Mouse (Mus musculus) neural tube, embryonic 14.5 days (tissue): ENCODE data around the gene Ppfibp2. TPM values are rescaled to one million over a fixed set of nuclear protein-coding genes. Genes with fewer than 3 reads are reported as not detected.
A peak's percentile ranks its signal among the peaks of the same experiment; 100 is the strongest.

Experiments used
- ATAC-seq: fragments of 200-750 bp; cut with Nextera tagmentation; 2 replicates; pipeline ENCODE4 v1.8.0; 2017; ENCODE audit warnings: low read depth, mild to moderate bottlenecking, moderate TSS enrichment, moderate library complexity
- H3K27ac ChIP-seq: fragments of 300-500 bp; sonication (generic); 2 replicates; pipeline ENCODE4 v1.5.1; 2014; ENCODE audit warnings: low read depth, mild to moderate bottlenecking, control low read depth, low read length, moderate library complexity, mixed read lengths
- H3K27me3 ChIP-seq: fragments of 300-500 bp; sonication (generic); 2 replicates; pipeline ENCODE4 v1.6.1; 2014; ENCODE audit warnings: low read length; ENCODE audit not compliant: control insufficient read depth, insufficient read depth
- H3K36me3 ChIP-seq: fragments of 300-500 bp; sonication (generic); 2 replicates; pipeline ENCODE4 v1.6.1; 2014; ENCODE audit warnings: low read length, mixed read lengths; ENCODE audit not compliant: control insufficient read depth, insufficient read depth
- H3K4me1 ChIP-seq: fragments of 300-500 bp; sonication (generic); 2 replicates; pipeline ENCODE4 v1.6.1; 2014; ENCODE audit warnings: low read length; ENCODE audit not compliant: control insufficient read depth, insufficient read depth
- H3K4me2 ChIP-seq: fragments of 300-500 bp; sonication (generic); 2 replicates; pipeline ENCODE4 v1.6.1; 2014; ENCODE audit warnings: mild to moderate bottlenecking, low read depth, low read length, control low read depth
- H3K4me3 ChIP-seq: fragments of 300-500 bp; sonication (generic); 2 replicates; pipeline ENCODE4 v1.5.1; 2014; ENCODE audit warnings: low read depth, low read length, control low read depth, mixed read lengths
- H3K9ac ChIP-seq: fragments of 300-500 bp; sonication (generic); replicated peaks from 2 replicates; pipeline ENCODE4 v1.6.1; 2014; ENCODE audit warnings: low read depth, mild to moderate bottlenecking, control low read depth, low read length, mixed read lengths
- H3K9me3 ChIP-seq: fragments of 300-500 bp; sonication (generic); 2 replicates; pipeline ENCODE4 v1.6.1; 2016; ENCODE audit warnings: low read length; ENCODE audit not compliant: control insufficient read depth
- WGBS: fragments of 180-500 bp; shearing (Covaris S2); extraction: QIAGEN DNeasy Blood & Tissue Kit; methylation state at CpG from one replicate; pipeline ENCODE4 v1.1.7; 2014; 5-methylcytosine and 5-hydroxymethylcytosine counted together
- polyA plus RNA-seq: library from polyadenylated mRNA; unstranded; fragments of >200 nt; fragmentation: Nextera tagmentation; extraction: Ambion mirVana; gene quantifications from 2 replicates; pipeline ENCODE4 v1.2.1, GENCODE M21; 2014

Ppfibp2 gene
- polyA plus RNA-seq, 1 experiment from 2014 or later: 2.0 TPM

DNA sequence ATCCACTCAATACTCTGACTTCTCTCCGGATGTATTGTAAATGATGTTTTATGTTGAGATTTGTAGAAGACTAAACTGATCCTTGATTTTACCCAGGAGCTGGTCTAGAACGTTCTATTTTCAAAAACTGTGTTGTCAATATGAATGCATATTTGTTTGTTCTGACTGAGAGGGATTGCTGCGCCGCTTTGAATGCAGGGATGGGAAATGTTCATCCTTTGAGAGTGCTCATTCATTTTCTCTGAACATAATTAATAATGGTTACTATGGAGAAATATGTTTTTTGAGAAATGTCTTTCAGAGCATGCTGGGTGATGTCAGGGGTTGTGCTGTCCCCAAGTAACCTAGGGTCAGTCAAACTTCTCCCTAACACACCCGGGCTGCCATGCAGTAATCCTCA, 102.1 kb downstream of the Ppfibp2 start:
- H3K4me1 ChIP-seq: no peaks in the 10 kb centered on the region
- H3K9ac ChIP-seq: no peak overlapping the region
- no peak overlapping the region for H3K4me2 ChIP-seq
- no peaks in the 10 kb centered on the region for H3K36me3 ChIP-seq
- 91% methylated on average over 5 of the region's 5 CpGs for WGBS
- H3K27ac ChIP-seq: no peak overlapping the region
- H3K27me3 ChIP-seq: peaks cover 16% of the 10 kb centered on the region
- H3K4me3 ChIP-seq: no peak overlapping the region
- H3K9me3 ChIP-seq: no peaks in the 10 kb centered on the region
- no peak for ATAC-seq

GRCm38 (mm10) chr7:107699926-107700325, 104.9 kb downstream of the Ppfibp2 start:
- Histone ChIP-seq H3K36me3 (no peaks in the 10 kb centered on the region), H3K4me2 (no peak overlapping the region), H3K4me1 (no peaks in the 10 kb centered on the region), H3K9ac (no peak overlapping the region), H3K27me3 (peaks cover 10% of the 10 kb centered on the region; the same call in 1 of the 2 replicates), H3K4me3 (no peak overlapping the region), H3K9me3 (no peaks in the 10 kb centered on the region), H3K27ac (no peak overlapping the region)
- 87% methylated on average over 1 of the region's 1 CpGs for WGBS
- no peak for ATAC-seq

DNA sequence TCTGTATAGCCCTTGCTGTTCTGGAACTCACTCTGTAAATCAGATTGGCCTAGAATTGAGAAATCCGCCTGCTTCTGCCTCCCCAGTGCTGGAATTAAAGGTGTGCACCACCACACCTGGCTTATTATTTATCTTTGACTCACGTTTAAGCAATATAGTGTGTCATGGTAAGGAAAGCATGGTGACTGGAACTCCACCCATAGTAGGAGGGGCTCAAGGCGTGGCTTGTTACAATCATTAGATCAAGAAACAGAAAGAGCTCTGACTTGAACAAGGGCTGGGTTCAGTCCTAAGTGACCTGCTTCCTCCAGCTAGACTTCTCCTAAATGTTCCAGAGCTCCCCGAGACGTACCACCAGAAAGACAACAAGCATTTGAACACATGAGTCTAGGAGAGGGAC, 105.6 kb downstream of the Ppfibp2 start:
- Histone ChIP-seq H3K9me3 (no peaks in the 10 kb centered on the region), H3K27me3 (peaks cover 8% of the 10 kb centered on the region; the same call in 1 of the 2 replicates), H3K36me3 (no peaks in the 10 kb centered on the region), H3K27ac (no peak overlapping the region), H3K4me3 (no peak overlapping the region), H3K9ac (no peak overlapping the region), H3K4me2 (no peak overlapping the region), H3K4me1 (no peaks in the 10 kb centered on the region)
- ATAC-seq: no peak
- WGBS: 80% methylated on average over 5 of the region's 5 CpGs

DNA sequence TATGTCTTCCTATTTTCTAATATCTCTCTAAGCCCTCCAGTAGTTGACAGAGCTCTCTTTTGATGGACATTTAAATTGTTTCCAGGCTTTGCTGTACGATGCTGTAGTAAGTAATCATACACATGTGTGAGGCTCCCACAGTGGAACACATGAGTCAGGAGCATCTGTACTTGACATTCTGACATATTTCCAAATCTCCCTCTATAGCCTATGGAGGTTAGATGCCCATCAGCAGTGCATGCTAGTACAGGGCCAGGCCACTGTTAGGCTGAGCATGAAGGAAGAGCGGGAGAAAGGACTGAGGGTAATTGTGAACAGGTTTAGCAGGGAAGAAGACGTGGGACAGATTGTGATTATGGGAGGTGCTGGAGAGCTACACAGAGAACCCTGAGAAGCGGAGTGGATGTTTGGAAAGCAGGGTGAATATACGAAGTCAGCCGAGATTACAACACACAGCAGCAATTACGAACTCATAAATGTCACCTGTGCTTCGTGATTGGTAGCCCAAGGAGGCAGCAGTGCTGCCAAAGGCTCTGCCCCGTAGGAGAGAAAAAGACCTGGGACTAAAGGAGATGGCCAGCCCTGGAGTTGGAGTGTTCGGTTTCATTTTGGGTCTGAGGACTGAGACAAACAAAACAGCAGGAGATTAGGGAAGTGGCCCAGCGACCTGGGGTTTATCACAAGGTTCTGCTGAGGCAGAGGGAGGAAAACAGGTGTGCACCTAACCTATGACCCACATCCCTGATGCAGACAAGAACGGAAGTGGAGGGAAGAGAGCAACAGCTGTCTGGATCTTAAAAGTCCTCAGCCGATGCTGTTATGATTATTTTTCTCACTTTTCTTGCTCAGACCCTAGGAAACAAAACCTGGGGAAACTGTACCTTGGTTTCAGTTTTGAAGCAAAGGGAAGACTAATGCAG, 107.7 kb downstream of the Ppfibp2 start:
- Histone ChIP-seq H3K9me3 (no peaks in the 10 kb centered on the region), H3K36me3 (no peaks in the 10 kb centered on the region), H3K9ac (no peak overlapping the region), H3K4me1 (no peaks in the 10 kb centered on the region), H3K27me3 (peaks cover under 1% of the 10 kb centered on the region; the same call in 1 of the 2 replicates), H3K4me2 (no peak overlapping the region), H3K27ac (no peak overlapping the region), H3K4me3 (no peak overlapping the region)
- no peak for ATAC-seq
- WGBS: 62% methylated on average over 13 of the region's 13 CpGs

DNA sequence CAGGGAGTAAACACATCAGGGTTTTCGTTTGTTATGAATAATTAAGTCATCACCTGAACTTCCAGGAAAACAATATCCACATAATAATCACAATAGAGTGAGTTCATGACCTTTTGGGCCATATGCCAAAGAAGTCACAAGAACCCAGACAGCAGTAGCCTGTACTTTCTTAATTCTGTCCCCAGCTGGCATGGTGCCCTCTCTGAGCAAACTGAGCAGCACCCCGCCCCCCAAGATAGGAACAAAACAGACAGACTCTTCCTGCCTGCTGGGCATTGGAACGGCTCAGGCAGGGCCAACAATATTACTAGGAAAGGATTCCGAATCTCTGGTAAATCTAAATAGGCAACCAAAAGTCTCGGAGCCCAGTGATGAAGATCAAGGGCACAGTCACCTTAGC, 110.9 kb downstream of the Ppfibp2 start:
- no peak overlapping the region for H3K4me3 ChIP-seq
- no peak for ATAC-seq
- H3K4me2 ChIP-seq: no peak overlapping the region
- H3K27ac ChIP-seq: no peak overlapping the region
- no peaks in the 10 kb centered on the region for H3K9me3 ChIP-seq
- H3K27me3 ChIP-seq: no peaks in the 10 kb centered on the region; the same call in 1 of the 2 replicates
- no peaks in the 10 kb centered on the region for H3K4me1 ChIP-seq
- no peaks in the 10 kb centered on the region for H3K36me3 ChIP-seq
- 67% methylated on average over 5 of the region's 5 CpGs for WGBS
- H3K9ac ChIP-seq: no peak overlapping the region

GRCm38 (mm10) chr7:107707650-107708049, 112.6 kb downstream of the Ppfibp2 start:
- WGBS: 78% methylated on average over 9 of the region's 9 CpGs
- Histone ChIP-seq H3K9me3 (no peaks in the 10 kb centered on the region), H3K27me3 (no peaks in the 10 kb centered on the region)

DNA sequence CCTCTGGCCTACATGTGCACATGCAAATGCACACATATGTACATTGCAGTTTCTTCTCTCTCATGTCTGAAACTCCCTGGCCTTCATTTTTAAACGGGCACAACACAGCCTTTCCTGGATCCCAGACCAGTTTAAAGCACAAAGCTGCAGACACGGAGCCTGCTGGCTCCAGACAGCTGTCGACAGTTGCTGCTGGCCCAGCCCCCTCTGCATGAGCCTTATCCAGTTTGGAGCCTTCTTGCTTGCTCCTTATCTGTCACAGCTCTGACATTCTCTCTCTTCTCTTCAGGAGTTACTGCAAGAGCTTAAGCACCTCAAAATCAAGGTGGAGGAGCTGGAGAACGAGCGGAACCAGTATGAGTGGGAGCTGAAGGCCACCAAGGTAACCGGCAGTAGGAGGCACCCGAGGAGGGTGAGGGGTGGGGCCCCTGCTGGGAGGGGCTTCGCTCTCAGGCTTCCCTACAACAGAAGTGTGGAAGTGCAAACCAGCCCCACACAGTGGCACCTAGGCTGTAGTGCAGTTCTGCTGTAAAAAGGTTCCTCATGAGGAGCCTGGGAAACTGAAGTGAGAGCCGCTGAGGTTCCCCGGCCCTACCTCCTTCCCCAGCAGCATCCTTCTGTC, 113.6 kb downstream of the Ppfibp2 start:
- Histone ChIP-seq H3K36me3 (no peaks in the 10 kb centered on the region), H3K4me1 (no peaks in the 10 kb centered on the region), H3K4me3 (peak overlapping the region; percentile 1; the same call in 1 of the 2 replicates), H3K27me3 (no peaks in the 10 kb centered on the region), H3K9ac (no peak overlapping the region), H3K27ac (no peak overlapping the region), H3K4me2 (peak overlapping the region; percentile 29), H3K9me3 (no peaks in the 10 kb centered on the region)
- WGBS: 6% methylated on average over 10 of the region's 10 CpGs
- peak; percentile 92 for ATAC-seq

More at GRCm38 (mm10) chr7:107707650-107708049, 112.6 kb downstream of the Ppfibp2 start:
- no peak for ATAC-seq
- H3K36me3 ChIP-seq: no peaks in the 10 kb centered on the region
- H3K9ac ChIP-seq: no peak overlapping the region
- no peak overlapping the region for H3K27ac ChIP-seq
- H3K4me1 ChIP-seq: no peaks in the 10 kb centered on the region
- no peak overlapping the region for H3K4me3 ChIP-seq
- H3K4me2 ChIP-seq: no peak overlapping the region

- Histone ChIP-seq H3K4me3 (no peak overlapping the region), H3K27me3 (no peaks in the 10 kb centered on the region), H3K4me2 (no peak overlapping the region), H3K27ac (no peak overlapping the region), H3K36me3 (no peaks in the 10 kb centered on the region), H3K9me3 (no peaks in the 10 kb centered on the region), H3K9ac (no peak overlapping the region), H3K4me1 (no peaks in the 10 kb centered on the region)
- ATAC-seq: no peak
- 69% methylated on average over 6 of the region's 6 CpGs for WGBS
These were observed 117.7 kb downstream of the Ppfibp2 start for GRCm38 (mm10) chr7:107712743-107713142.

DNA sequence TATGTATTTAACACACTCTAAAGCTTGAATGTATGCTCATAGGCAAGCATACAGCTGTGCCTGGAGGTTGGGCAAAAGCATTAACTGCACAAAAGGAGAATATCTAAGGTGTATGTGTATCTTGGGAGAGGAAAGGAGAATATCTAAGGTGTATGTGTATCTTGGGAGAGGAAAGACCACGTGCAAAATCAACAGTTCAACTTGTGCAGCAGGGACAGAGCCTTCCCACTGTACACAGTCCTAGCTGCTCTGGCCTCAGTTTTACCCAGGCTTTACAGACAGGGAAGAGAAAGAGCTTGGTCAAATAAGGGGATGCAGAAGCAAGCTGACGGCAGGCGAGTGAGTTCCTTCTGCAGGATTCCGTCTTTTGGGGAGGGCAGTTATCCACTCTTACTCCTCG, 119.1 kb downstream of the Ppfibp2 start:
- no peaks in the 10 kb centered on the region for H3K4me1 ChIP-seq
- H3K9me3 ChIP-seq: no peaks in the 10 kb centered on the region
- no peak overlapping the region for H3K4me2 ChIP-seq
- 86% methylated on average over 5 of the region's 5 CpGs for WGBS
- no peak overlapping the region for H3K27ac ChIP-seq
- no peaks in the 10 kb centered on the region for H3K27me3 ChIP-seq
- no peak for ATAC-seq
- no peak overlapping the region for H3K9ac ChIP-seq
- H3K36me3 ChIP-seq: no peaks in the 10 kb centered on the region
- no peak overlapping the region for H3K4me3 ChIP-seq
